Mouse (Mus musculus): ENCODE data around the gene Gm14151. TPM values are rescaled to one million over a fixed set of nuclear protein-coding genes. Genes with fewer than 3 reads are reported as not detected.
"Not testable (repeated sequence)": the region's sequence is repeated elsewhere in the genome, so short reads cannot be mapped to it uniquely, and the experiment has no call there.

Gene Gm14151
- not detected for total RNA-seq (2022)

DNA sequence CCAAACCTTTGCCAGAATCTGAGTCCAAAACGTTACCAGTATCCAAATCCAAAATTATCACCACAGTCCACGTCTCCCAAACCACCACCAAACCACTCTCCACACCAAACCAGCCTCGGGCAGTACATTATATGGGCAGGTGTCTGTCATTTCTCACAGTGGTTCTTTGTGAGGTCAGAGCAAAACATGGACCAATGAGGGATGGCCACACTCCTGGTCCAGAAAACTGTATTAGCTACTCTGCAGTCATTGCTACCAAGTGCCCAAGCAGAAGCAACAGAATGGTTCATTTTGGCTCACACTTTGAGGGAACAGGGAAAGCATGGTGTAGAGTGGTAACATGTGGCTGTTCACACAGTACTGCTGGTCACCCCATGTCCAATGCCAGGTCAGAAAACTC lies at the start of gene Gm14151:
TSS of gene Gm14151 (minus strand) at position 101 of the 400 bp plus-strand sequence.
- not testable (repeated sequence) for DNase-seq (ENCODE audit: low spot score in 2 of 2)

DNA sequence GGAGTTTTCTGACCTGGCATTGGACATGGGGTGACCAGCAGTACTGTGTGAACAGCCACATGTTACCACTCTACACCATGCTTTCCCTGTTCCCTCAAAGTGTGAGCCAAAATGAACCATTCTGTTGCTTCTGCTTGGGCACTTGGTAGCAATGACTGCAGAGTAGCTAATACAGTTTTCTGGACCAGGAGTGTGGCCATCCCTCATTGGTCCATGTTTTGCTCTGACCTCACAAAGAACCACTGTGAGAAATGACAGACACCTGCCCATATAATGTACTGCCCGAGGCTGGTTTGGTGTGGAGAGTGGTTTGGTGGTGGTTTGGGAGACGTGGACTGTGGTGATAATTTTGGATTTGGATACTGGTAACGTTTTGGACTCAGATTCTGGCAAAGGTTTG lies 5.8 kb upstream of the Gm14151 start, which contains the start of gene Gm14147:
TSS of gene Gm14147 (plus strand) at position 301 of the 400 bp plus-strand sequence.
- DNase-seq (ENCODE audit: low spot score in 2 of 2), result not testable (repeated sequence)

- DNase-seq (ENCODE audit: low spot score in 2 of 2), result no peak
These were observed 35.5 kb downstream of the Gm14151 start for GRCm38 (mm10) chr2:151056637-151057036.

DNA sequence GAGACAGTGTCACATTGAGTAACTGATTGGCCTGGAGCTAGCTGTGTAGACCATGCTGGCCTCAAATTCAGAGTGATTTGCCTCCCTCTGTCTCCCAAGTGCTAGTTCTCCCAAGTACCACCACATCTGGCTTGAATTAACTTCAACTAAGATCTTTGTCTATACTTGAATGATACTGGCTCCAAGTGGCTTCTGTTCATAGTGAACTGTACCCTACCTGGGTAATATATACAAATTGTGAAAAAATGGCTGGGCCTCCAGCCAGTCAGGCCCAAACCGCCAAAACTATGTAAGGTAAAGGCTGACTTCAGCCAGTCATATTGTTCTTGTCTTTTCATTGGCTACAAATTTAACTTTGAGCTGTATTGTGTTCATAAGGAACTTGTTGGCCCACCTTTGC lies 51.7 kb downstream of the Gm14151 start:
- DNase-seq (ENCODE audit: low spot score in 2 of 2), result no peak

GRCm38 (mm10) chr2:151039726-151040125 lies 52.4 kb downstream of the Gm14151 start:
- no peak for DNase-seq (ENCODE audit: low spot score in 2 of 2)

GRCm38 (mm10) chr2:151039232-151039695 lies 52.9 kb downstream of the Gm14151 start, which contains the start of the genes Ninl and Nanp:
TSS of gene Ninl (minus strand) at chr2:151039382.
TSS of gene Nanp (minus strand) at chr2:151039398.
- DNase-seq (ENCODE audit: low spot score in 2 of 2), result peak; percentile 90 to 91

GRCm38 (mm10) chr2:151038811-151039222 lies 53.3 kb downstream of the Gm14151 start:
- DNase-seq (ENCODE audit: low spot score in 2 of 2), result no peak

DNA sequence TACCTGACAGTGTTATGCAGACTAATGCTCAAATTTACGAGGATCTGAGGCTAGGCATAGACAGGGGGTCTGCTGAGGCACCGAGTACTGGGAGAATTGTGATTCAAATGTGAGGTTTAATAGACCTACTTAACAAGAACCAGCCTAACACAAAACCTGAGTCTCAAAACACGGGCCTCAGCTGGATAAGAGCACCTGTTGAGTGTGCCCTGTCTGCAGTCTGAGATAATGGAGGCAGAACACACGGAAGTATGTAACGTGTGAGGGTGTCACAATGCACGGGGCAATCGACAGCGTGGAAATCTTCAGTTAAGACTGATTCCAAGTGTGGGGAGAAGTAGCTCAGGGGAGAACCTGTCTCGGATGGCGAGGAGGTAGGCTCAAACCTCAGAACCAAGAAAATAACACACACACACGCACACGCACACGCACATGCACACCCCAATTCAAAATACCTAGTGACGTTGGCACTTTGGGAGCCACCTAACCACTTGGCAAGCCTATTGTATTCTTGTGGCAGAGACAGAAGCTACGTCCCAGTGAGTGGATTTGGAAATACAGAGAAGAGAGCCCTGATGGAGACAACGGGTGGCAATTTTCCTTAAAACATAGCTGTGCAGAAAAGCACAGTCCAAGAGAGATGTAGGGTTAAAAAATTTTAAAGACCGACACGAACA lies 54.1 kb downstream of the Gm14151 start:
- DNase-seq (ENCODE audit: low spot score in 2 of 2), result peak in 1 of 2 experiments; percentile 10

DNA sequence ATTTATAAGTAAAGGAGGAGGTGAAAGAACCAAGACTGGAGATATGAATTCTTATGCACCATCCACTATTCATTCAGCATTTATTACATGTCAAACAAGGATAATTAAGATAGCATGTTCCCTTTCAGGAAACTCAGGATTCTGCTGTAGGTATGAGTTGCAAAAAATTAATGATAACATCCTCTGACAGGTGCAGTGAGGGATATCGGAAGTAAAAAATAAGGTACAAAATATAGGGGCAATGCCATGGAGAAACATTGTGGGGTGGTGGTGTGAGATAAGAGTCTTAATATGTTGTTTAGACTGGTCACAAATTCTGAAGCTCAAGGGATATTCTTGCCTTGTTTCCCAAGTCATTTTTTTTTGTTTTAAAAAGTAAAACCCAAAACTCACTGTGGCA lies 54.9 kb downstream of the Gm14151 start:
- no peak for DNase-seq (ENCODE audit: low spot score in 2 of 2)

Other genes with a start within 250 kb of the Gm14151 start
- gene Abhd12, start 187.6 kb downstream of the Gm14151 start, total RNA-seq (2022), result 100 to 1,000 TPM; 331 to 348 (median 335) TPM
- 1 to 10 TPM in 3 of 4 experiments, under 1 TPM in 1; 0.81 to 3.7 (median 1.4) TPM for gene Gins1, start 186.9 kb downstream of the Gm14151 start, total RNA-seq (2022)
- 1 to 10 TPM; 5.2 to 7.4 (median 6.4) TPM for gene Ninl, start 53.0 kb downstream of the Gm14151 start, total RNA-seq (2022)
- gene Nanp, start 53.0 kb downstream of the Gm14151 start, total RNA-seq (2022), result 10 to 100 TPM; 16.1 to 26.7 (median 22.6) TPM
- not detected for gene Gm14147, start 5.9 kb upstream of the Gm14151 start, total RNA-seq (2022)